Mouse (Mus musculus): Measurements from ENCODE around the gene Rwdd2b. TPM values are rescaled to one million over a fixed set of nuclear protein-coding genes. Genes with fewer than 3 reads are reported as not detected.

The Rwdd2b gene
- 11.2 and 13.0 TPM in 2 replicates for polyA plus RNA-seq (2015; fragmentation: Nextera tagmentation; extraction: Ambion mirVana)

- Histone ChIP-seq H3K4me1 (ENCODE audit: control insufficient read depth, insufficient read depth, low read length) (peaks cover 14% of the 10 kb centered on the region), H3K9ac (ENCODE audit: low read length) (peak within 1 kb of the TSS; percentile 99), H3K9me3 (replicated peaks; ENCODE audit: control insufficient read depth, low read length) (no peaks in the 10 kb centered on the region), H3K27ac (ENCODE audit: low read length) (peak within 1 kb of the TSS; percentile 94), H3K36me3 (ENCODE audit: control insufficient read depth, insufficient read depth) (0 out of 2 replicates have a peak, but pooled peaks cover 2% of the 10 kb centered on the region), H3K27me3 (ENCODE audit: control insufficient read depth, insufficient read depth, low read length) (no peaks in the 10 kb centered on the region), H3K4me3 (ENCODE audit: low read length) (peak within 1 kb of the TSS; percentile 94), H3K4me2 (ENCODE audit: low read depth, low read length) (peak within 1 kb of the TSS; percentile 79)
- ATAC-seq (replicated peaks; ENCODE audit: extremely low read depth, insufficient read depth, low FRiP score), result peak; percentile 98
- under 1% methylated on average over 38 of the region's 38 CpGs for WGBS
These were observed at the start of gene Rwdd2b for GRCm38 (mm10) chr16:87440184-87440686. Rwdd2b (minus strand) TSS chr16:87440573.

GRCm38 (mm10) chr16:87488605-87489004 is 48.2 kb upstream of the Rwdd2b start:
- 72% methylated on average over 2 of the region's 2 CpGs for WGBS
- Histone ChIP-seq H3K9ac (ENCODE audit: low read length) (no peak overlapping the region), H3K27ac (ENCODE audit: low read length) (no peak overlapping the region), H3K27me3 (ENCODE audit: control insufficient read depth, insufficient read depth, low read length) (no peaks in the 10 kb centered on the region), H3K4me2 (ENCODE audit: low read depth, low read length) (no peak overlapping the region), H3K36me3 (ENCODE audit: control insufficient read depth, insufficient read depth) (peaks cover 80% of the 10 kb centered on the region), H3K9me3 (replicated peaks; ENCODE audit: control insufficient read depth, low read length) (no peaks in the 10 kb centered on the region), H3K4me1 (ENCODE audit: control insufficient read depth, insufficient read depth, low read length) (no peaks in the 10 kb centered on the region), H3K4me3 (ENCODE audit: low read length) (no peak overlapping the region)
- no peak for ATAC-seq (replicated peaks; ENCODE audit: extremely low read depth, insufficient read depth, low FRiP score)

- Histone ChIP-seq H3K9me3 (replicated peaks; ENCODE audit: control insufficient read depth, low read length) (no peaks in the 10 kb centered on the region), H3K36me3 (ENCODE audit: control insufficient read depth, insufficient read depth) (peaks cover 77% of the 10 kb centered on the region), H3K9ac (ENCODE audit: low read length) (no peak overlapping the region), H3K4me2 (ENCODE audit: low read depth, low read length) (no peak overlapping the region), H3K4me3 (ENCODE audit: low read length) (no peak overlapping the region), H3K4me1 (ENCODE audit: control insufficient read depth, insufficient read depth, low read length) (no peaks in the 10 kb centered on the region), H3K27ac (ENCODE audit: low read length) (no peak overlapping the region), H3K27me3 (ENCODE audit: control insufficient read depth, insufficient read depth, low read length) (no peaks in the 10 kb centered on the region)
- 84% methylated on average over 5 of the region's 5 CpGs for WGBS
- ATAC-seq (replicated peaks; ENCODE audit: extremely low read depth, insufficient read depth, low FRiP score), result no peak
These were observed 46.4 kb upstream of the Rwdd2b start for GRCm38 (mm10) chr16:87486739-87487138.

GRCm38 (mm10) chr16:87484367-87484766 is 44.0 kb upstream of the Rwdd2b start:
- H3K27me3 ChIP-seq (ENCODE audit: control insufficient read depth, insufficient read depth, low read length), result no peaks in the 10 kb centered on the region
- no peaks in the 10 kb centered on the region for H3K9me3 ChIP-seq (replicated peaks; ENCODE audit: control insufficient read depth, low read length)
- H3K4me3 ChIP-seq (ENCODE audit: low read length), result no peak overlapping the region
- H3K4me2 ChIP-seq (ENCODE audit: low read depth, low read length), result no peak overlapping the region
- peaks cover 60% of the 10 kb centered on the region for H3K36me3 ChIP-seq (ENCODE audit: control insufficient read depth, insufficient read depth)
- no peak overlapping the region for H3K27ac ChIP-seq (ENCODE audit: low read length)
- WGBS, result 89% methylated on average over 5 of the region's 5 CpGs
- H3K9ac ChIP-seq (ENCODE audit: low read length), result no peak overlapping the region
- no peaks in the 10 kb centered on the region for H3K4me1 ChIP-seq (ENCODE audit: control insufficient read depth, insufficient read depth, low read length)
- ATAC-seq (replicated peaks; ENCODE audit: extremely low read depth, insufficient read depth, low FRiP score), result no peak

- Histone ChIP-seq H3K27me3 (ENCODE audit: control insufficient read depth, insufficient read depth, low read length) (no peaks in the 10 kb centered on the region), H3K9me3 (replicated peaks; ENCODE audit: control insufficient read depth, low read length) (no peaks in the 10 kb centered on the region), H3K27ac (ENCODE audit: low read length) (no peak overlapping the region), H3K36me3 (ENCODE audit: control insufficient read depth, insufficient read depth) (peaks cover 57% of the 10 kb centered on the region), H3K4me1 (ENCODE audit: control insufficient read depth, insufficient read depth, low read length) (no peaks in the 10 kb centered on the region), H3K4me3 (ENCODE audit: low read length) (no peak overlapping the region), H3K9ac (ENCODE audit: low read length) (no peak overlapping the region), H3K4me2 (ENCODE audit: low read depth, low read length) (no peak overlapping the region)
- no peak for ATAC-seq (replicated peaks; ENCODE audit: extremely low read depth, insufficient read depth, low FRiP score)
- 91% methylated on average over 4 of the region's 4 CpGs for WGBS
These were observed 30.2 kb upstream of the Rwdd2b start for GRCm38 (mm10) chr16:87470579-87470978.

DNA sequence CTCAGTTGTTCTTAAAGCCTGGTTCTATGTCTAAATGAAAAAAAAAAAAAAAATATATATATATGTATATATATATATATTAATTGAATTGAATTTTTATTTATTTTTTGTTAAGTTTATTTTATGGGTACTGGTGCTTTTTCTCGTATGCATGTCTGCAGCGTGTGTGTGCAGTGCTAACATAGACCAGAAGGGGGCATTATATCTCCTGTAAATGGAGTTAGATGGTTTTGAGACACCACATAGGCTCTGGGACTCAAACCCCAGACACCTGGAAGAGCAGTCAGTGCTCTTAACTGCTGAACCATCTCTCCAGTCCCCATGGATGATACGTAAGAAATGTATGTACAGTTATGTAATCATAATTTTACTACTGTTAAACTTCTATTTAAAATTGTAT is 18.4 kb upstream of the Rwdd2b start:
- ATAC-seq (replicated peaks; ENCODE audit: extremely low read depth, insufficient read depth, low FRiP score), result no peak
- Histone ChIP-seq H3K4me2 (ENCODE audit: low read depth, low read length) (no peak overlapping the region), H3K4me3 (ENCODE audit: low read length) (no peak overlapping the region), H3K4me1 (ENCODE audit: control insufficient read depth, insufficient read depth, low read length) (peaks cover 12% of the 10 kb centered on the region), H3K27ac (ENCODE audit: low read length) (no peak overlapping the region), H3K36me3 (ENCODE audit: control insufficient read depth, insufficient read depth) (peaks cover 9% of the 10 kb centered on the region; the same call in 1 of the 2 replicates), H3K9ac (ENCODE audit: low read length) (no peak overlapping the region), H3K27me3 (ENCODE audit: control insufficient read depth, insufficient read depth, low read length) (no peaks in the 10 kb centered on the region), H3K9me3 (replicated peaks; ENCODE audit: control insufficient read depth, low read length) (no peaks in the 10 kb centered on the region)
- over 99% methylated on average over 3 of the region's 3 CpGs for WGBS

GRCm38 (mm10) chr16:87455180-87455611 is 14.8 kb upstream of the Rwdd2b start:
- H3K4me3 ChIP-seq (ENCODE audit: low read length), result peak overlapping the region; percentile 69

DNA sequence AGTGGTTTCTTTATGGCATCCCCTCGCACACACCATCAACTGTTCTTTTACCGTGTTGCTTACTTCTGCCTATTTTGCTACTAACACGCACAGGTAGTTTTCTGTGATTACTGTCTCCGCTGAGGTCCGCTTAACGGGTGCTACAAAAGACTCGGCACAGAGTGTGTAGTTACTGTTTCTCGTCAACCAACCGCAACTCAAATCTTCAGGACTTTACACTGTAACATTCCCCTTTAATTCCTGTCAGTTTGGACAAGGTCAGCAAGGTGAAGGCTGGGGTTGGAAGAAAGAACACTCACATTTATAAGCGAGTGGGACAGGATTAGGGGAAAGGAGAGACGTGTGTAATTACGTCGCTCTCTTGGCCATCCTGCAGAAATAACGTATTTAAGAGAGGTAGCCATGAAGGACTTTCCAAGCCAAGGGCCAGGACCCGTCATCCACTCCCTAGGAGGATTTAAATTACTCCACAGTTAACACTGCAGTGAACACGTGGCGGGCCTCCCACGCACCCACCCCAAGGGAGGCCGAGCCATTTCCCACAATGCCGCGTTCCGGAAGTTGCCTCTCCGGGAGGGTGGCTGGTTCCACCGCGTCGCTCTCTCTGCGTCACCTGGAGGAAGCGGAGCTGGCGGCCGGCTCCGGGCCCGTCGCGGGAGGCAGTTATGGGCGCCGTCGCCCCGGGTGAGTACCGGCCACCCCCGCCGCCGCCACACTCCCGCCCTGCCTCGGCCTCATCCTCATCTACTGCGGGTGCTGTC is 14.2 kb upstream of the Rwdd2b start, which contains the start of gene Usp16:
TSS of gene Usp16 (plus strand) at position 285 of the 761 bp plus-strand sequence.
- WGBS, result 8% methylated on average over 44 of the region's 45 CpGs
- peak; percentile 96 for ATAC-seq (replicated peaks; ENCODE audit: extremely low read depth, insufficient read depth, low FRiP score)
- H3K36me3 ChIP-seq (ENCODE audit: control insufficient read depth, insufficient read depth), result 0 out of 2 replicates have a peak, but pooled peaks cover 2% of the 10 kb centered on the region
- peak within 1 kb of the TSS; percentile 78 for H3K9ac ChIP-seq (ENCODE audit: low read length)
- H3K9me3 ChIP-seq (replicated peaks; ENCODE audit: control insufficient read depth, low read length), result no peaks in the 10 kb centered on the region
- H3K27me3 ChIP-seq (ENCODE audit: control insufficient read depth, insufficient read depth, low read length), result no peaks in the 10 kb centered on the region
- peaks cover 12% of the 10 kb centered on the region for H3K4me1 ChIP-seq (ENCODE audit: control insufficient read depth, insufficient read depth, low read length)
- peak within 1 kb of the TSS; percentile 87 for H3K4me2 ChIP-seq (ENCODE audit: low read depth, low read length)
- H3K27ac ChIP-seq (ENCODE audit: low read length), result peak within 1 kb of the TSS; percentile 84
- peak within 1 kb of the TSS; percentile 69 for H3K4me3 ChIP-seq (ENCODE audit: low read length)

More at GRCm38 (mm10) chr16:87455180-87455611, 14.8 kb upstream of the Rwdd2b start:
- 0 out of 2 replicates have a peak, but pooled peaks cover 2% of the 10 kb centered on the region for H3K36me3 ChIP-seq (ENCODE audit: control insufficient read depth, insufficient read depth)
- H3K9me3 ChIP-seq (replicated peaks; ENCODE audit: control insufficient read depth, low read length), result no peaks in the 10 kb centered on the region
- H3K27me3 ChIP-seq (ENCODE audit: control insufficient read depth, insufficient read depth, low read length), result no peaks in the 10 kb centered on the region
- H3K9ac ChIP-seq (ENCODE audit: low read length), result peak overlapping the region; percentile 78
- ATAC-seq (replicated peaks; ENCODE audit: extremely low read depth, insufficient read depth, low FRiP score), result peak; percentile 72
- peak overlapping the region; percentile 84 for H3K27ac ChIP-seq (ENCODE audit: low read length)
- under 1% methylated on average over 38 of the region's 38 CpGs for WGBS
- H3K4me2 ChIP-seq (ENCODE audit: low read depth, low read length), result peak overlapping the region; percentile 87
- H3K4me1 ChIP-seq (ENCODE audit: control insufficient read depth, insufficient read depth, low read length), result peaks cover 12% of the 10 kb centered on the region

DNA sequence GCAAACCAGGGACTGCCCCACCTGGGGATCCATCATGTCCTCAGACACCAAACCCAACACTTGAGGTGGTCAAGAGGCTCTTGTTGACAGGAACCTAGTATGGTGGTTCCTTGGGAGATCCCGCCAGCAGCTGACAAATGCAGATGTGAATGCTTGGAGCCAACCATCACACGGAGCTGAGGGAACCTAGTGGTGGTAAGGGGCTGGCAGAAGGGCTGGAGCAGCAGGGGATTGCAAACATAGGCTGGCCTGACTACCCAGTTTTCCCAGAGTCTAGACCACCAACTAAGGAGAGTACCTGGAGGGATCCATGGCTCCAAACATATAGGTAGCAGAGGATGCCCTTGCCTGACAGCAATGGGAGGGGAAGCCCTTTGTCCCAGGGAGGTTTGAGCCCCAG is 12.9 kb upstream of the Rwdd2b start:
- Histone ChIP-seq H3K4me1 (ENCODE audit: control insufficient read depth, insufficient read depth, low read length) (peaks cover 12% of the 10 kb centered on the region), H3K9ac (ENCODE audit: low read length) (no peak overlapping the region), H3K9me3 (replicated peaks; ENCODE audit: control insufficient read depth, low read length) (no peaks in the 10 kb centered on the region), H3K4me2 (ENCODE audit: low read depth, low read length) (no peak overlapping the region), H3K27ac (ENCODE audit: low read length) (no peak overlapping the region), H3K27me3 (ENCODE audit: control insufficient read depth, insufficient read depth, low read length) (no peaks in the 10 kb centered on the region), H3K36me3 (ENCODE audit: control insufficient read depth, insufficient read depth) (no peaks in the 10 kb centered on the region), H3K4me3 (ENCODE audit: low read length) (no peak overlapping the region)
- WGBS, result 86% methylated on average over 2 of the region's 2 CpGs
- ATAC-seq (replicated peaks; ENCODE audit: extremely low read depth, insufficient read depth, low FRiP score), result no peak

Measured in heart, embryonic 16.5 days (tissue).